Mouse (Mus musculus): ENCODE measurements around the gene Rnase1. TPM values are rescaled to one million over a fixed set of nuclear protein-coding genes. Genes with fewer than 3 reads are reported as not detected.

The Rnase1 gene
- polyA plus RNA-seq, 1 experiment from 2014 or later = 0.11 TPM

DNA sequence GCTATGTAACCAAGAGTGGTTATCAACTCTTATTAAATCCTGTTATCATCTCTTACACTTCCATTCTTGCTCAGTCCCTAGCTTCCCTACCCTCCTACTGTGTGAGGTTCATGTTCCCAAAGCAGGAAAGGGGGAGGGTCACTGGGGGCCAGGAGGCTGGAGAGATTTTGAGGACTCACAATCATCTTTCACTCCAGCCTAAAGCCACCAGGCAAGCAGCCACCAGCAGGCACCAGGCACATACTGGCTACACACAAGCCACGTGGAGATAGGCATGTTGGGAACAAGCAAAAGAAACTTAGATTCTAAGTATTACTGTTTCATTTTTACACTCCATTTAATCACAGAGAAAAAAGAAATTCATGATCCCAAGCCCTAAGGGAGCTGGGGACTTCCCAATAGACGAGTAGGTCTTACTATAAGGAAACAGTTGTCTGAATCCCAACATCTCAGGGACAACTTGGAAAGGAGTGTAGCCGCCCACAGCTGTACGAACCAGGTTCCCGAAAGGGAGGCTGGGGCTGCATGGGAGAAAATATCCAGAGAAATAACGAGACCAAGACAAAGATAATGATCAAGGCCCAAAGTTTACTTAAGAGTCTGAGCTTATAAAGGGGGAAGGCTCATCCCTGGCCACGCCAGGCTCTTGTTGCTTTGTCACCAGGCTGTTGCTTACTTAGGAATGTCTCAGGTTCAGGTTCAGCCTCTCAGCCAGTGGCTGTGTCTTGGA, 15.3 kb downstream of the Rnase1 start:
- Histone ChIP-seq H3K9me3 (ENCODE audit: low read length) (no peaks in the 10 kb centered on the region), H3K36me3 (replicated peaks; ENCODE audit: insufficient read depth, low read length) (no peaks in the 10 kb centered on the region), H3K9ac (replicated peaks) (no peak overlapping the region), H3K4me3 (ENCODE audit: low read depth, low read length) (no peak overlapping the region), H3K4me2 (ENCODE audit: low read depth, low read length) (no peak overlapping the region), H3K4me1 (ENCODE audit: insufficient read depth) (peaks cover 50% of the 10 kb centered on the region), H3K27ac (ENCODE audit: low read depth) (peak overlapping the region; percentile 85), H3K27me3 (ENCODE audit: insufficient read depth, low read length) (no peaks in the 10 kb centered on the region)
- DNase-seq = no peak
- ATAC-seq = no peak
- 63% methylated on average over 7 of the region's 7 CpGs for WGBS (ENCODE audit: insufficient replicate concordance)
- no peak for TF ChIP-seq CTCF (IDR thresholded peaks at IDR 0.05; ENCODE audit: low read depth)
- no peak for TF ChIP-seq EP300 (IDR thresholded peaks at IDR 0.05; ENCODE audit: low read depth)

GRCm38 (mm10) chr14:51130315-51130940, 16.2 kb downstream of the Rnase1 start:
- WGBS (ENCODE audit: insufficient replicate concordance) = 42% methylated on average over 9 of the region's 9 CpGs
- H3K27ac ChIP-seq (ENCODE audit: low read depth) = peak overlapping the region; percentile 85
- peak overlapping the region; percentile 51 for H3K9ac ChIP-seq (replicated peaks)
- H3K4me2 ChIP-seq (ENCODE audit: low read depth, low read length) = peak overlapping the region; percentile 66
- no peaks in the 10 kb centered on the region for H3K9me3 ChIP-seq (ENCODE audit: low read length)
- H3K4me1 ChIP-seq (ENCODE audit: insufficient read depth) = peaks cover 50% of the 10 kb centered on the region
- ATAC-seq (peak; percentile 77), DNase-seq (no peak)
- H3K27me3 ChIP-seq (ENCODE audit: insufficient read depth, low read length) = no peaks in the 10 kb centered on the region
- no peak for TF ChIP-seq CTCF (IDR thresholded peaks at IDR 0.05; ENCODE audit: low read depth)
- peak; percentile 96 for TF ChIP-seq EP300 (IDR thresholded peaks at IDR 0.05; ENCODE audit: low read depth)
- no peaks in the 10 kb centered on the region for H3K36me3 ChIP-seq (replicated peaks; ENCODE audit: insufficient read depth, low read length)
- H3K4me3 ChIP-seq (ENCODE audit: low read depth, low read length) = peak overlapping the region; percentile 22

DNA sequence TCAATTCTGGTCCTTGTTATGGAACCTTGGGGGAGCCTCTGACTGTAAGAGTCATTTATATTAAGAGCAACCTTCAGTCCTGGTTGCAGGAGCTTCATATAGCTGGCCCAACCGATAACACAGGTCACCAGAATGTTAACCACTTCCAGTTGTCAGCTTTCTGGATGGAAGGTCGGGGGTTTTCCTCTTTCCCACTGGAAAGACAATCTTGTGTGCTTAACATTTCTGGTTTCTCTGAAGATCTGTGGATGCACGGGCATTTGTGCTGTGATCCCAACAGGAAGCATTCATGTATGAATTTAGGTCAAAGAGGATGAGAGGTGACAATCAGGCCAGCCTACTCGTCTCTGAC, 17.0 kb downstream of the Rnase1 start:
- no peak for TF ChIP-seq EP300 (IDR thresholded peaks at IDR 0.05; ENCODE audit: low read depth)
- TF ChIP-seq CTCF (IDR thresholded peaks at IDR 0.05; ENCODE audit: low read depth) = no peak
- peak overlapping the region; percentile 66 for H3K4me2 ChIP-seq (ENCODE audit: low read depth, low read length)
- H3K27me3 ChIP-seq (ENCODE audit: insufficient read depth, low read length) = no peaks in the 10 kb centered on the region
- peak overlapping the region; percentile 39 for H3K9ac ChIP-seq (replicated peaks)
- peaks cover 50% of the 10 kb centered on the region for H3K4me1 ChIP-seq (ENCODE audit: insufficient read depth)
- DNase-seq = no peak
- peak overlapping the region; percentile 35; the same call in 1 of the 2 replicates for H3K4me3 ChIP-seq (ENCODE audit: low read depth, low read length)
- no peaks in the 10 kb centered on the region for H3K36me3 ChIP-seq (replicated peaks; ENCODE audit: insufficient read depth, low read length)
- 31% methylated on average over 4 of the region's 4 CpGs for WGBS (ENCODE audit: insufficient replicate concordance)
- no peak for ATAC-seq
- H3K9me3 ChIP-seq (ENCODE audit: low read length) = no peaks in the 10 kb centered on the region
- H3K27ac ChIP-seq (ENCODE audit: low read depth) = peak overlapping the region; percentile 85

GRCm38 (mm10) chr14:51128775-51129623, 17.6 kb downstream of the Rnase1 start:
- H3K4me3 ChIP-seq (ENCODE audit: low read depth, low read length) = peak overlapping the region; percentile 35
- H3K9ac ChIP-seq (replicated peaks) = peak overlapping the region; percentile 52
- ATAC-seq (no peak), DNase-seq (no peak)
- peak overlapping the region; percentile 85 for H3K27ac ChIP-seq (ENCODE audit: low read depth)
- no peaks in the 10 kb centered on the region for H3K36me3 ChIP-seq (replicated peaks; ENCODE audit: insufficient read depth, low read length)
- TF ChIP-seq EP300 (IDR thresholded peaks at IDR 0.05; ENCODE audit: low read depth) (no peak), CTCF (IDR thresholded peaks at IDR 0.05; ENCODE audit: low read depth) (no peak)
- no peaks in the 10 kb centered on the region for H3K9me3 ChIP-seq (ENCODE audit: low read length)
- peaks cover 50% of the 10 kb centered on the region for H3K4me1 ChIP-seq (ENCODE audit: insufficient read depth)
- 37% methylated on average over 9 of the region's 9 CpGs for WGBS (ENCODE audit: insufficient replicate concordance)
- H3K27me3 ChIP-seq (ENCODE audit: insufficient read depth, low read length) = no peaks in the 10 kb centered on the region
- H3K4me2 ChIP-seq (ENCODE audit: low read depth, low read length) = peak overlapping the region; percentile 66

DNA sequence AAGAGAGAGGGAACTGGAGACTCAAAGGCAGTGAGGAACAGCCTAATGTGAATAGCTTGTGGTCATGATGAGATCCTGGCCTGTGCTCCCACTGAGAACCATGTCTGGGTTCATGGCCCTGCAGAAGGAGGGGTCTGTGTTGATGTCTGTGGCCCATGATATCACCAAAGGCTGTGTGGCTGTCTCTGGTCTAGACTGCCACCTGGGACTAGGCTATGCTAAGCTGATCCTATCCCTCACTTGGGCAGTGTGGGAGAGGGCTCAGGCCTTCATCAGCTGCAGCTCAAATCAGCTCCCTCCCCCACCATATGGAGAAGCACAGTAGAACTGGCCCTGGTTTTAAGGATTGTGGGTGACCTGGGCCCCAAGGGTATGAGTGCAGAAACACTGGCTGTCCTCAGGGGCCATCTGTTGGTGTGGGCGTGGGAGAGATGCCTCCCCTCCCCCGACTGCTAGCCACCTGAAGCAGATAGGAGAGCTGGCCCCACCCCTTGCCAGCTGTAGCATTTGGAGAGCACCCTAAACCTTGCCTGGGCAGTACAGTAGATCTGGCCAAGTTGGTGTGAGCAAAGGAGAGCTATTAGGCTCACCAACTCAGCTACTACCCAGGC, 18.8 kb downstream of the Rnase1 start:
- WGBS (ENCODE audit: insufficient replicate concordance) = 44% methylated on average over 2 of the region's 2 CpGs
- no peak overlapping the region for H3K4me3 ChIP-seq (ENCODE audit: low read depth, low read length)
- H3K27ac ChIP-seq (ENCODE audit: low read depth) = peak overlapping the region; percentile 85

More for the DNA sequence above, 18.8 kb downstream of the Rnase1 start:
- Histone ChIP-seq H3K4me1 (ENCODE audit: insufficient read depth) (peaks cover 50% of the 10 kb centered on the region), H3K27me3 (ENCODE audit: insufficient read depth, low read length) (no peaks in the 10 kb centered on the region), H3K36me3 (replicated peaks; ENCODE audit: insufficient read depth, low read length) (no peaks in the 10 kb centered on the region), H3K9me3 (ENCODE audit: low read length) (no peaks in the 10 kb centered on the region), H3K9ac (replicated peaks) (no peak overlapping the region), H3K4me2 (ENCODE audit: low read depth, low read length) (peak overlapping the region; percentile 36)
- ATAC-seq (peak; percentile 83), DNase-seq (peak; percentile 77)
- no peak for TF ChIP-seq EP300 (IDR thresholded peaks at IDR 0.05; ENCODE audit: low read depth)
- TF ChIP-seq CTCF (IDR thresholded peaks at IDR 0.05; ENCODE audit: low read depth) = peak; percentile 25

Data from liver, postnatal 0 days (tissue).